Mouse (Mus musculus): ENCODE data around the gene Pagr1b.

DNA sequence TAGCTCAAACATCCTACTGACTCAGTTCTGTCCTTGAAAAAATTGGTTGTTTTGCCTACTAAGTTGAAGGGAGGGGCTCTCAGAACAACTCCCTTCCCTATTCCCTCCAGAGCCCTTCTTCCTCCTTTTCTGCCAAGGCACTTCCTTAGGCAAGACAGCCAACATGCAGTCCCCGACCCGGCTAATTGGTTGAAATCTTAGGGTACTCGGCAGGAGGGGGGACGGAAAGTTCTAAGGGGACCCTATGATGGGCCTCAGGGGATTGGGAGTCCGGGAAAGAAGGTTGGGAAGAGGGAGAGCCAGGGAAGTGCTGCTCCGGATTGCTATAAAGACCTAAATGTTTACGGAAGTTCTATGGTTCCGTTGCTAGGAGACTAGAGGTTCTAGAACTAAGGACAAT is 40.8 kb downstream of the Pagr1b start:
- no peak for TF ChIP-seq CTCF (IDR thresholded peaks at IDR 0.05; ENCODE audit: low read depth, low read length)
- no peak for TF ChIP-seq POLR2A (IDR thresholded peaks at IDR 0.05; ENCODE audit: extremely low read depth, insufficient read depth, low read length)

Measured in liver, adult 2 months (tissue).